Mouse (Mus musculus) hindbrain, embryonic 11.5 days (tissue): Measurements from ENCODE around the gene St8sia1. TPM values are rescaled to one million over a fixed set of nuclear protein-coding genes. Genes with fewer than 3 reads are reported as not detected.

Experiments used
- ATAC-seq: fragments of 200-750 bp; cut with Nextera tagmentation; 2 replicates; pipeline ENCODE4 v1.8.0; 2017; ENCODE audit warnings: mild to moderate bottlenecking, moderate TSS enrichment, moderate library complexity; ENCODE audit not compliant: low FRiP score
- DNase-seq: peaks from one replicate; pipeline ENCODE4 v3.0.0-alpha.2; 2015; ENCODE audit warnings: low spot score
- H3K27ac ChIP-seq: fragments of 300-500 bp; sonication (generic); 2 replicates; pipeline ENCODE4 v1.5.1; 2014; ENCODE audit warnings: mild to moderate bottlenecking, low read depth, low read length
- H3K27me3 ChIP-seq: fragments of 300-500 bp; sonication (generic); 2 replicates; pipeline ENCODE4 v1.6.1; 2014; ENCODE audit warnings: mild to moderate bottlenecking, low read length, moderate library complexity, mixed read lengths; ENCODE audit not compliant: control insufficient read depth, insufficient read depth
- H3K36me3 ChIP-seq: fragments of 300-500 bp; sonication (generic); 2 replicates; pipeline ENCODE4 v1.6.1; 2014; ENCODE audit warnings: mild to moderate bottlenecking, low read length, moderate library complexity, mixed read lengths; ENCODE audit not compliant: control insufficient read depth, insufficient read depth
- H3K4me1 ChIP-seq: fragments of 300-500 bp; sonication (generic); replicated peaks from 2 replicates; pipeline ENCODE4 v1.6.1; 2014; ENCODE audit warnings: low read length, mixed read lengths; ENCODE audit not compliant: control insufficient read depth, insufficient read depth
- H3K4me2 ChIP-seq: fragments of 300-500 bp; sonication (generic); replicated peaks from 2 replicates; pipeline ENCODE4 v1.6.1; 2014; ENCODE audit warnings: mild to moderate bottlenecking, low read depth, low read length
- H3K4me3 ChIP-seq: fragments of 300-500 bp; sonication (generic); 2 replicates; pipeline ENCODE4 v1.5.1; 2014; ENCODE audit warnings: low read depth, low read length
- H3K9ac ChIP-seq: fragments of 300-500 bp; sonication (generic); 2 replicates; pipeline ENCODE4 v1.6.1; 2014; ENCODE audit warnings: low read depth, low read length
- H3K9me3 ChIP-seq: fragments of 300-500 bp; sonication (generic); 2 replicates; pipeline ENCODE4 v1.6.1; 2016; ENCODE audit warnings: low read length; ENCODE audit not compliant: control insufficient read depth
- WGBS: fragments of 180-500 bp; shearing (Covaris S2); extraction: QIAGEN DNeasy Blood & Tissue Kit; methylation state at CpG from one replicate; pipeline ENCODE4 v1.1.7; 2014; 5-methylcytosine and 5-hydroxymethylcytosine counted together
- polyA plus RNA-seq: library from polyadenylated mRNA; unstranded; fragments of >200 nt; fragmentation: Nextera tagmentation; extraction: Ambion mirVana; gene quantifications from 2 replicates; pipeline ENCODE4 v1.2.1, GENCODE M21; 2014

The St8sia1 gene
- polyA plus RNA-seq, 1 experiment from 2014 or later, result 5.1 TPM

GRCm38 (mm10) chr6:142862265-142862664, 102.0 kb downstream of the St8sia1 start:
- no peak overlapping the region for H3K27ac ChIP-seq
- DNase-seq (no peak), ATAC-seq (no peak)
- H3K9ac ChIP-seq, result no peak overlapping the region
- no peak overlapping the region for H3K4me2 ChIP-seq
- H3K36me3 ChIP-seq, result no peaks in the 10 kb centered on the region
- no peak overlapping the region for H3K4me3 ChIP-seq
- no peaks in the 10 kb centered on the region for H3K4me1 ChIP-seq
- 93% methylated on average over 3 of the region's 3 CpGs for WGBS
- H3K9me3 ChIP-seq, result no peaks in the 10 kb centered on the region
- H3K27me3 ChIP-seq, result no peaks in the 10 kb centered on the region

GRCm38 (mm10) chr6:142860396-142860795, 103.9 kb downstream of the St8sia1 start:
- ATAC-seq (no peak), DNase-seq (no peak)
- Histone ChIP-seq H3K36me3 (no peaks in the 10 kb centered on the region), H3K27ac (no peak overlapping the region), H3K9ac (no peak overlapping the region), H3K4me2 (no peak overlapping the region), H3K9me3 (no peaks in the 10 kb centered on the region), H3K27me3 (no peaks in the 10 kb centered on the region), H3K4me3 (no peak overlapping the region), H3K4me1 (no peaks in the 10 kb centered on the region; the same call in 1 of the 2 replicates)
- 95% methylated on average over 1 of the region's 1 CpGs for WGBS

DNA sequence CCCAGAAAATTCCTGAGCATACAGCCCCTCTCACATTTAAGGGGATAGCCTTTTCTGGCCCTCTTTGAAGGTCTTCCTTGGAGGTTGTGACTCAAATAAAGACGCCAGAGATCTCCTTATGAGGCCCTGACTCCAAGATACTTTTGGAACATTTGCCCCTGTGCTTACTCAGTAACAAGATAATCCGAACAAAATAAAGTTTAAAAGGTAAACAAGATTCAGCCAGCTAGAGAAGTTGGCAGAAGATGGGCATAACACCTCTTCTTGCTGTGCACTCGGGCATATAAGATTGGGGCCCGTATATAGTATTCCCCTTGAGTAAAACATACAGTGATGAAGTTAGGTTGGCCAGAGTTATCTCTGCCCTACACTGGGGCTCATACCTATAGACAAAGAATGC, 104.3 kb downstream of the St8sia1 start:
- Histone ChIP-seq H3K9ac (no peak overlapping the region), H3K27ac (no peak overlapping the region), H3K4me2 (no peak overlapping the region), H3K36me3 (no peaks in the 10 kb centered on the region), H3K9me3 (no peaks in the 10 kb centered on the region), H3K27me3 (no peaks in the 10 kb centered on the region), H3K4me3 (no peak overlapping the region), H3K4me1 (no peaks in the 10 kb centered on the region; the same call in 1 of the 2 replicates)
- 85% methylated on average over 4 of the region's 4 CpGs for WGBS
- ATAC-seq (no peak), DNase-seq (no peak)

DNA sequence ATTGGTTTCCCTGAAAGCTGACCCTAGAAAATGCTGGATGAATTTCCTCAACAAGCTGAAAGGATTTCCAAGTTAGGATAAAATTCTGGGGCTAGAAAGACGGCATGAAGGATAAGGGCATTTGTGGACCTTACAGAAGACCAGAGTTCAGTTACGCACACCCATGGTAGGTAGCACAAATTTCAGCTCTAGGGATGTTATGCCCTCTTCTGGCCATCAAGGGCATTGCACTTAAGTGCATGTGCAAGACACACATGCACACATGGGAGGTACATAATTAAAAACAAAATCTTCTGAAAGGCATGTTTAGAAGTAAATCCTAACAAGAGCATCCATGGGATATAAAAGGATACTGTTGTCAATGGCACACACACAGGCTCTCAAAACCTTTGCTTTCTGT, 105.3 kb downstream of the St8sia1 start:
- no peaks in the 10 kb centered on the region for H3K27me3 ChIP-seq
- WGBS, result 97% methylated on average over 2 of the region's 2 CpGs
- DNase-seq, result no peak
- H3K36me3 ChIP-seq, result no peaks in the 10 kb centered on the region
- H3K4me3 ChIP-seq, result no peak overlapping the region
- no peaks in the 10 kb centered on the region for H3K9me3 ChIP-seq
- no peak overlapping the region for H3K9ac ChIP-seq
- H3K27ac ChIP-seq, result no peak overlapping the region
- no peak overlapping the region for H3K4me2 ChIP-seq
- no peak for ATAC-seq
- H3K4me1 ChIP-seq, result no peaks in the 10 kb centered on the region; the same call in 1 of the 2 replicates

GRCm38 (mm10) chr6:142856258-142856874, 107.9 kb downstream of the St8sia1 start:
- ATAC-seq (peak; percentile 59), DNase-seq (no peak)
- H3K4me1 ChIP-seq, result no peaks in the 10 kb centered on the region; the same call in 1 of the 2 replicates
- 63% methylated on average over 3 of the region's 3 CpGs for WGBS
- H3K27ac ChIP-seq, result no peak overlapping the region
- no peak overlapping the region for H3K4me2 ChIP-seq
- no peaks in the 10 kb centered on the region for H3K9me3 ChIP-seq
- no peak overlapping the region for H3K9ac ChIP-seq
- no peak overlapping the region for H3K4me3 ChIP-seq
- H3K36me3 ChIP-seq, result no peaks in the 10 kb centered on the region
- no peaks in the 10 kb centered on the region for H3K27me3 ChIP-seq

DNA sequence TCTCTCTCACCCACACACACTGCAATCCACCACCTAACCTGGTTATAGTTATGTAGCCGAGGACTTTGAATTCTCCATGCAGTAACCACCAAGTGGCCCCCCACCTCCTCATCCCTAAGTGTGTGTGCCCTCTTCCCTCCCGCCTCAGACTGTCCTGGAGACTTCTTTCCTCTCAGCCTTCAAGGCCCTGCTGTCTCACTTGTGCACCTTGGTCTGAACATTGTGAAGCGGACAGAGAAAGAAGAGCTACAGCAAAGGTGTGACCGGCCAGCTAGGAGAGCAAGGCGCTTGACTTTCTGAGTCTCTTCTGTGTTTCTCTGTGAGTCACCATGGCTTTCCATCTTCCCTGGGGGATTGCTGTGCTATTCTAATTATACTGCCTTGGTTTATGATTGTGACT, 108.5 kb downstream of the St8sia1 start:
- peak; percentile 8; the same call in 1 of the 2 replicates for ATAC-seq
- Histone ChIP-seq H3K4me2 (no peak overlapping the region), H3K9me3 (no peaks in the 10 kb centered on the region), H3K4me3 (no peak overlapping the region), H3K36me3 (no peaks in the 10 kb centered on the region), H3K27me3 (no peaks in the 10 kb centered on the region), H3K27ac (no peak overlapping the region), H3K4me1 (no peaks in the 10 kb centered on the region; the same call in 1 of the 2 replicates), H3K9ac (no peak overlapping the region)
- 87% methylated on average over 5 of the region's 5 CpGs for WGBS
- no peak for DNase-seq

- no peak for ATAC-seq
- H3K36me3 ChIP-seq, result no peaks in the 10 kb centered on the region
- H3K4me1 ChIP-seq, result no peaks in the 10 kb centered on the region; the same call in 1 of the 2 replicates
- H3K27me3 ChIP-seq, result no peaks in the 10 kb centered on the region
- H3K9ac ChIP-seq, result no peak overlapping the region
- WGBS, result 84% methylated on average over 6 of the region's 6 CpGs
- H3K4me3 ChIP-seq, result no peak overlapping the region
- no peaks in the 10 kb centered on the region for H3K9me3 ChIP-seq
- DNase-seq, result no peak
- H3K4me2 ChIP-seq, result no peak overlapping the region
- H3K27ac ChIP-seq, result no peak overlapping the region
Observed at GRCm38 (mm10) chr6:142852419-142853377, 111.6 kb downstream of the St8sia1 start.

- Histone ChIP-seq H3K27ac (no peak overlapping the region), H3K9ac (no peak overlapping the region), H3K4me1 (no peaks in the 10 kb centered on the region), H3K4me3 (no peak overlapping the region), H3K27me3 (no peaks in the 10 kb centered on the region), H3K36me3 (no peaks in the 10 kb centered on the region), H3K9me3 (no peaks in the 10 kb centered on the region), H3K4me2 (no peak overlapping the region)
- no peak for ATAC-seq
- 89% methylated on average over 8 of the region's 8 CpGs for WGBS
- no peak for DNase-seq
Observed at GRCm38 (mm10) chr6:142850436-142850835, 113.8 kb downstream of the St8sia1 start.
